Mouse (Mus musculus) hindbrain, embryonic 16.5 days (tissue): ENCODE measurements around the gene Pkp3. TPM values are rescaled to one million over a fixed set of nuclear protein-coding genes. Genes with fewer than 3 reads are reported as not detected.

ENCODE experiments used
- ATAC-seq: fragments of 200-750 bp; cut with Nextera tagmentation; 2 replicates; pipeline ENCODE4 v1.8.0; 2017; ENCODE audit warnings: moderate TSS enrichment, moderate library complexity
- H3K27ac ChIP-seq: fragments of 300-500 bp; sonication (generic); 2 replicates; pipeline ENCODE4 v1.5.1; 2014; ENCODE audit warnings: low read depth, mild to moderate bottlenecking, control low read depth, low read length, moderate library complexity
- H3K27me3 ChIP-seq: fragments of 300-500 bp; sonication (generic); replicated peaks from 2 replicates; pipeline ENCODE4 v1.6.1; 2014; ENCODE audit warnings: low read length; ENCODE audit not compliant: control insufficient read depth, insufficient read depth
- H3K36me3 ChIP-seq: fragments of 300-500 bp; sonication (generic); 2 replicates; pipeline ENCODE4 v1.6.1; 2014; ENCODE audit warnings: mild to moderate bottlenecking, low read length, moderate library complexity, mixed read lengths; ENCODE audit not compliant: control insufficient read depth, insufficient read depth
- H3K4me1 ChIP-seq: fragments of 300-500 bp; sonication (generic); 2 replicates; pipeline ENCODE4 v1.6.1; 2014; ENCODE audit warnings: low read depth, low read length; ENCODE audit not compliant: control insufficient read depth, insufficient read depth
- H3K4me2 ChIP-seq: fragments of 300-500 bp; sonication (generic); 2 replicates; pipeline ENCODE4 v1.6.1; 2014; ENCODE audit warnings: mild to moderate bottlenecking, low read length, control low read depth, moderate library complexity
- H3K4me3 ChIP-seq: fragments of 300-500 bp; sonication (generic); 2 replicates; pipeline ENCODE4 v1.5.1; 2014; ENCODE audit warnings: mild to moderate bottlenecking, low read length, control low read depth, moderate library complexity
- H3K9ac ChIP-seq: fragments of 300-500 bp; sonication (generic); 2 replicates; pipeline ENCODE4 v1.6.1; 2014; ENCODE audit warnings: low read depth, mild to moderate bottlenecking, control low read depth, low read length, moderate library complexity
- H3K9me3 ChIP-seq: fragments of 300-500 bp; sonication (generic); 2 replicates; pipeline ENCODE4 v1.6.1; 2014; ENCODE audit warnings: mild to moderate bottlenecking, low read length, moderate library complexity; ENCODE audit not compliant: control insufficient read depth
- WGBS: fragments of 180-500 bp; shearing (Covaris S2); extraction: QIAGEN DNeasy Blood & Tissue Kit; methylation state at CpG from one replicate; pipeline ENCODE4 v1.1.7; 2014; 5-methylcytosine and 5-hydroxymethylcytosine counted together
- polyA plus RNA-seq: library from polyadenylated mRNA; unstranded; fragments of >200 nt; fragmentation: Nextera tagmentation; extraction: Ambion mirVana; gene quantifications from 2 replicates; pipeline ENCODE4 v1.2.1, GENCODE M21; 2015

The Pkp3 gene
- polyA plus RNA-seq, 1 experiment from 2014 or later, result 0.31 TPM

DNA sequence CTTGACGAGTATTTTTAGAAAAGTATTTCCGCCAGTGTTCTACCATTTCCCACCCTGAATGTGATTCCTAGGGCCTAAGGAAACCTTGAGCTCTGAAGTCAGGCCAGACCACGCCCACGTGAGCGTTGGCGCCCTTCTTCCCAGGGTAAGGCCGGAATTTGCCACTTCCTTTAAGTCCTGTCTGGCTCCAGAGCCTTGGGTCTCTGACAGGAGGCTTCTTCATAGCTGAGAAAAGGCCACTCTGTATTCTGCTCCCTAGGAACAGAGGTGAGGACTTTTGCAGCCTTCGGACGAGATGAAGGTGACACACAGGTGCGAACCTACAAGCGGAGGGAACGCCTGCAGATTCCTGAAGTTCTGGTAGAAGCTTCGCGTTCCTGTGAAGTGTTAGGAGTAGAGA, 44.2 kb downstream of the Pkp3 start, which contains the start of gene Ptdss2:
Gene Ptdss2, plus strand, starts transcription at position 138 of the 400 bp plus-strand sequence.
- H3K9ac ChIP-seq, result peak within 1 kb of the TSS; percentile 66
- H3K4me2 ChIP-seq, result peak within 1 kb of the TSS; percentile 60
- peak within 1 kb of the TSS; percentile 53 for H3K4me3 ChIP-seq
- H3K27ac ChIP-seq, result peak within 1 kb of the TSS; percentile 84
- H3K27me3 ChIP-seq, result no peaks in the 10 kb centered on the region
- no peaks in the 10 kb centered on the region for H3K9me3 ChIP-seq
- no peaks in the 10 kb centered on the region for H3K4me1 ChIP-seq
- WGBS, result 52% methylated on average over 14 of the region's 14 CpGs
- H3K36me3 ChIP-seq, result no peaks in the 10 kb centered on the region
- ATAC-seq, result no peak

- Histone ChIP-seq H3K36me3 (no peaks in the 10 kb centered on the region), H3K27ac (peak overlapping the region; percentile 84), H3K4me1 (no peaks in the 10 kb centered on the region), H3K4me3 (peak overlapping the region; percentile 53), H3K27me3 (no peaks in the 10 kb centered on the region), H3K9ac (peak overlapping the region; percentile 66), H3K4me2 (peak overlapping the region; percentile 60), H3K9me3 (no peaks in the 10 kb centered on the region)
- peak; percentile 98 for ATAC-seq
- WGBS, result 2% methylated on average over 29 of the region's 29 CpGs
Observed at GRCm38 (mm10) chr7:141122689-141123516, 44.9 kb downstream of the Pkp3 start.

- H3K27me3 ChIP-seq, result no peaks in the 10 kb centered on the region
- no peaks in the 10 kb centered on the region for H3K9me3 ChIP-seq
- no peak; the same call in 1 of the 2 replicates for ATAC-seq
- WGBS, result 5% methylated on average over 15 of the region's 15 CpGs
- H3K27ac ChIP-seq, result peak overlapping the region; percentile 84
- H3K4me3 ChIP-seq, result peak overlapping the region; percentile 53
- H3K36me3 ChIP-seq, result no peaks in the 10 kb centered on the region
- H3K4me1 ChIP-seq, result no peaks in the 10 kb centered on the region
- H3K9ac ChIP-seq, result peak overlapping the region; percentile 66
- peak overlapping the region; percentile 60 for H3K4me2 ChIP-seq
Observed at GRCm38 (mm10) chr7:141123517-141123856, 45.5 kb downstream of the Pkp3 start.

DNA sequence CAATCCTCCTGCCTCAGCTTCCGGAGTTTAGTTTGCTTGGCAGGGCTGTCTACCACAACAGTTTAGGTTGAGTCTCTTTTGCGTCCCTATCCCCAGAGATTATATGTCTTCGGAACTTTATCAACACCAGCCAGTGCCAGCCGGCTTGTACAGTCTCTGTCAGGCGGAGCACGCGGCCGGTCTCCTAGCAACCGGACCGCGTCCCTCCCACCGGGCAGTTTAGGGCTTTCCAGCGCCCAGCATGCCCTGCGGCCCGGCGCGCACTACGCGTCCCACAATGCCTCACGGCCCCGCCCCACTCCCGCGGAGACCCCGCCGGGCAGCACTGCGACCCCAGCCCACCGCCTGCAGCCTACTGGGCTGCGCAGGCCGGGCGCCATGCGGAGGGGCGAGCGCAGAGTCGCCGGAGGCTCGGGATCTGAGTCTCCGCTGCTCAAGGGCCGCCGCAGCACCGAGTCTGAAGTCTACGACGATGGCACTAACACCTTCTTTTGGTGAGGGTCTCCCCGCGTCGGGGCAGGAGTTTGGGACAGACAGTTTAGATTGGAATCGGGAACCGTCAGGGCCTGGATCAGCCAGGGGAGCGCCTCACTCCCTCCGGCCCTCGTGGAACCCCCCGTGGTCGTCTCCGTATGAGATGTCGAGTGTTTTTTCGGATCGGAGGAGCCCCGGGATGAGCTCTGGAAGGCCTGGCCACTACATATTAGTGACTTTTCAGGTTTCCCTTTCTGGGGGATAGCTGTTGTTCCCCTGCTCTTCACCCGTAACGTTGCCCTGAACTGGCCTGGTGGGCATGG, 53.2 kb downstream of the Pkp3 start:
- Histone ChIP-seq H3K4me2 (peak overlapping the region; percentile 68), H3K9ac (peak overlapping the region; percentile 97), H3K9me3 (no peaks in the 10 kb centered on the region), H3K36me3 (peaks cover 5% of the 10 kb centered on the region; the same call in 1 of the 2 replicates), H3K27ac (peak overlapping the region; percentile 70), H3K4me1 (peaks cover 18% of the 10 kb centered on the region), H3K4me3 (peak overlapping the region; percentile 94), H3K27me3 (no peaks in the 10 kb centered on the region)
- ATAC-seq, result peak; percentile 99
- under 1% methylated on average over 59 of the region's 59 CpGs for WGBS

DNA sequence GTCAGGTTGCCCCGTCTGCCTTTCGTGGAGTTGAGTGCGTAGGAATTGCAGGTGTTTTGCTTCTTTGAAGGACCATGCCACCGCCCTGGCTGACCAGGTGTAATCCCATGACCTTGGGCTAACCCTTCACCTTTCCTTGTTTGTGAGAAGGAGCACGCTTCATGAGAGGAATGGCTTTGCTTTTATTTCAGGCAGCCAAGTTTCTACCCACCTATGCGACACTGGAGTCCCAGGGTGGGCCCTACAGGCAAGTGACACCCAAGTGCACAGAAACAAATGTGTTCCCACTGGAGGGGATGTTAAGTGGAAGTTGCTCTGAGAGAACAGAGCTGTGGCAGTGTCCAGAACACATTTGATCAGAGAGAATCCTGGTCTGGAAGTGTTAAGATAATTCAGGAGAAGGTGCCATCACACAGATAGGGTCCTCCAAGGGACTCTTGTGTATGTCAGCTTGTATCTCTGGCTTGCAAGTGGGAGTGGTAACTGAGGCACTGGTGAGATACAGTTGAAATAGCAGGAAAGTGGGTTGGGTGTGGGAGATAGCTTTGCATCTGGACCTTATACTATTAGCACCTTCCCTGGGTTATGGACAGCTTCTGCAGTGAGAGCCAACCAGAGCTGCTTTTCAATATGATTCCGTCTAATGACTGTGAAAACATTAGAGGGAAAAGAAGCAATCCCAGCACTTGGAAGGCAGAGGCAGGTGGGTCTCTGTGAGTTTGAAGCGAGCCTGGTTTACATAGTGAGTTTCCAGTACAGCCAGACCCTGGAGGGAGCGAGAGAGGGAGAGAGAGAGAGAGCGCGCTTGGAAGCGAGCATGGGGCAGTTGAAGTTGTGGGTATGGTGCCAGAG, 54.1 kb downstream of the Pkp3 start:
- H3K4me2 ChIP-seq, result peak overlapping the region; percentile 68
- H3K9me3 ChIP-seq, result no peaks in the 10 kb centered on the region
- H3K27ac ChIP-seq, result no peak overlapping the region
- peak overlapping the region; percentile 97 for H3K9ac ChIP-seq
- peak overlapping the region; percentile 94 for H3K4me3 ChIP-seq
- ATAC-seq, result no peak
- WGBS, result 65% methylated on average over 12 of the region's 12 CpGs
- peaks cover 12% of the 10 kb centered on the region; the same call in 1 of the 2 replicates for H3K36me3 ChIP-seq
- H3K27me3 ChIP-seq, result no peaks in the 10 kb centered on the region
- peaks cover 18% of the 10 kb centered on the region for H3K4me1 ChIP-seq

Other genes starting within 250 kb of the Pkp3 start
- gene Urah, start 243.2 kb upstream of the Pkp3 start, polyA plus RNA-seq, result not detected in 2 replicates
- gene Scgb1c1, start 232.7 kb upstream of the Pkp3 start, polyA plus RNA-seq, result not detected in 2 replicates
- gene Odf3, start 230.4 kb upstream of the Pkp3 start, polyA plus RNA-seq, result 0.21 and 0.29 TPM in 2 replicates
- gene Gm45785, start 221.9 kb upstream of the Pkp3 start, polyA plus RNA-seq, result 0.19 TPM in 1 of 2 replicates, not detected in the other
- gene Ric8a, start 221.3 kb upstream of the Pkp3 start, polyA plus RNA-seq, result 110 and 112 TPM in 2 replicates
- gene Bet1l, start 220.6 kb upstream of the Pkp3 start, polyA plus RNA-seq, result 37.5 and 47.5 TPM in 2 replicates
- 259 and 260 TPM in 2 replicates for gene Psmd13, start 196.2 kb upstream of the Pkp3 start, polyA plus RNA-seq
- gene Sirt3, start 195.9 kb upstream of the Pkp3 start, polyA plus RNA-seq, result 60.8 and 70.6 TPM in 2 replicates
- gene Cox8b, start 177.8 kb upstream of the Pkp3 start, polyA plus RNA-seq, result 2.0 TPM in 1 of 2 replicates, not detected in the other
- gene Nlrp6, start 157.3 kb upstream of the Pkp3 start, polyA plus RNA-seq, result 0.65 and 0.75 TPM in 2 replicates
- 8.3 and 10.4 TPM in 2 replicates for gene Pgghg, start 136.8 kb upstream of the Pkp3 start, polyA plus RNA-seq
- gene Ifitm5, start 127.9 kb upstream of the Pkp3 start, polyA plus RNA-seq, result 0.49 and 1.7 TPM in 2 replicates
- gene Gm45717, start 122.3 kb upstream of the Pkp3 start, polyA plus RNA-seq, result not detected in 2 replicates
- 182 and 202 TPM in 2 replicates for gene Ifitm2, start 122.2 kb upstream of the Pkp3 start, polyA plus RNA-seq
- 15.2 and 19.4 TPM in 2 replicates for gene Ifitm1, start 111.0 kb upstream of the Pkp3 start, polyA plus RNA-seq
- gene Ifitm3, start 67.4 kb upstream of the Pkp3 start, polyA plus RNA-seq, result 41.2 and 43.1 TPM in 2 replicates
- gene Ifitm6, start 60.3 kb upstream of the Pkp3 start, polyA plus RNA-seq, result 0.83 and 1.3 TPM in 2 replicates
- gene Gm17387, start 49.1 kb upstream of the Pkp3 start, polyA plus RNA-seq, result not detected in 2 replicates
- gene B4galnt4, start 17.1 kb upstream of the Pkp3 start, polyA plus RNA-seq, result 53.3 and 55.0 TPM in 2 replicates
- 3.2 and 3.3 TPM in 2 replicates for gene Sigirr, start 22.4 kb downstream of the Pkp3 start, polyA plus RNA-seq
- gene Ano9, start 39.6 kb downstream of the Pkp3 start, polyA plus RNA-seq, result 0.49 and 0.80 TPM in 2 replicates
- 82.8 and 95.8 TPM in 2 replicates for gene Ptdss2, start 44.2 kb downstream of the Pkp3 start, polyA plus RNA-seq
- gene Rnh1, start 94.6 kb downstream of the Pkp3 start, polyA plus RNA-seq, result 53.6 and 54.1 TPM in 2 replicates
- gene Hras, start 115.8 kb downstream of the Pkp3 start, polyA plus RNA-seq, result 93.2 and 132 TPM in 2 replicates
- 10.1 and 10.4 TPM in 2 replicates for gene Lrrc56, start 115.9 kb downstream of the Pkp3 start, polyA plus RNA-seq
- gene Lmntd2, start 135.9 kb downstream of the Pkp3 start, polyA plus RNA-seq, result 0.35 and 0.89 TPM in 2 replicates
- 22.8 and 25.9 TPM in 2 replicates for gene Rassf7, start 137.6 kb downstream of the Pkp3 start, polyA plus RNA-seq
- gene Phrf1, start 150.6 kb downstream of the Pkp3 start, polyA plus RNA-seq, result 57.1 and 67.4 TPM in 2 replicates
- 1.8 and 2.0 TPM in 2 replicates for gene Irf7, start 188.3 kb downstream of the Pkp3 start, polyA plus RNA-seq
- gene Cdhr5, start 198.6 kb downstream of the Pkp3 start, polyA plus RNA-seq, result 0.29 TPM in 1 of 2 replicates, not detected in the other
- gene Sct, start 200.9 kb downstream of the Pkp3 start, polyA plus RNA-seq, result 3.5 and 6.1 TPM in 2 replicates
- 0.64 and 1.00 TPM in 2 replicates for gene Drd4, start 213.8 kb downstream of the Pkp3 start, polyA plus RNA-seq
- gene Deaf1, start 249.5 kb downstream of the Pkp3 start, polyA plus RNA-seq, result 202 and 206 TPM in 2 replicates
- 48.2 and 52.2 TPM in 2 replicates for gene Tmem80, start 249.5 kb downstream of the Pkp3 start, polyA plus RNA-seq